Mouse (Mus musculus) right cerebral cortex, postnatal 10 days (tissue): ENCODE measurements around the gene Gm13283.
A peak's percentile ranks its signal among the peaks of the same experiment; 100 is the strongest.
"Not testable (repeated sequence)": the region's sequence is repeated elsewhere in the genome, so short reads cannot be mapped to it uniquely, and the experiment has no call there.

Source experiments
- DNase-seq, 2 experiments: peaks; one replicate each; pipeline ENCODE4 v3.0.0; 2021; ENCODE audit warnings: low spot score in 2 of 2

The Gm13283 gene

DNA sequence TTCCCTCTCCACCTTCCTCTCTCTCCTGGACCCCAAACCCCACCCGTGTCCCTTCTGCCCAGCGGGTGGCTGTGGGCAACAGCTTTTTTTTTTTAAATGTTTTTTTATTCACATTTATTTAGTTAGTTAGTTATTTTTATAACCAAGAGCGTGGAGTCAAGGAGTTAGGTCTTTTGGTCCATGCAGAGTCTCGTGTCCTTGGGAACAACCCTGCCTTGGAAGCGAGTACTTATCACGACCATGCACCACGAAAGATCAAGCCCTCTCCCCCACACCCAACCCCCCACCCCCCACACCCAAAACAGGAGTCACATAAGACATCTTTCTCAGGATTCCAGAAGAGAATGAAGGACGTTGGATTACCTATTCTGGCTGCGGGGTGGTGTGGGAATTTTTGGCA, 2.4 kb downstream of the Gm13283 start:
- peak; percentile 22 to 46 for DNase-seq

DNA sequence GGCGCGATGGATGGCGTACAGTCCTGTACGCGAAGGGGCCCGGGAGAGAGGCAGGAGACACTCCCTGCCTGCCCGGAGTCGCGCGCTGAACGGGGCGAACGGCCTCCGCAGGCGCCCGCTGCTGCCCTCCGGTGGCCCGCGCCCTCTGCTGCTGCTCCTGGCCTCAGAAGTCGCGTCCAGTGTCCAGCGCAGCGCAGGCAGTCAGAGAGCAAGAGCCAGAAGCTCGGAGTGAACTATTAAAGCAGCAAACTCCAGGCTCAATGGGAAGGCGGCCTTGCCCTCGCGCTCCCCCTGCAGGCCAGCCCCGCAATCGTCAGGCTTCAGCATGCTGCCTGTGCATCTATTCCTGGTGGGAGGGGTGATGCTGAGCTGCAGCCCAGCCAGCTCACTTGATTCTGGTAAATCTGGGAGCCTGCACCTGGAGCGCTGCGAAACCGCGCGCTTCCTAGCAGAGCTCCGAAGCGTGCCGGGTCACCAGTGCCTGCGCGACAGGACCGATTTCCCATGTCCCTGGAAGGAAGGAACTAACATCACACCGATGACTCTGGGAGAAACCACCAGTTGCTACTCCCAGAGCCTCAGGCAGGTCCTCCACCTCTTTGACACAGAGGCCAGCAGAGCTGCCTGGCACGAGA, 3.6 kb downstream of the Gm13283 start:
- DNase-seq = peak; percentile 41 to 43

DNA sequence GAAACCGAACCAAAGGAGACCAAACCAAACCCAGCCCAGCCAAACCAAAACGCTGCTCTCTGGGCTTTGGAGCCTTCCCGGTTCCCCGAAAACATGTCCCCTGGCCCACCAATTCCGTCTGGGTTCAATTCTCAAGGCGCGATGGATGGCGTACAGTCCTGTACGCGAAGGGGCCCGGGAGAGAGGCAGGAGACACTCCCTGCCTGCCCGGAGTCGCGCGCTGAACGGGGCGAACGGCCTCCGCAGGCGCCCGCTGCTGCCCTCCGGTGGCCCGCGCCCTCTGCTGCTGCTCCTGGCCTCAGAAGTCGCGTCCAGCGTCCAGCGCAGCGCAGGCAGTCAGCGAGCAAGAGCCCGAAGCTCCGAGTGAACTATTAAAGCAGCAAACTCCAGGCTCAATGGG, 13.6 kb downstream of the Gm13283 start, which contains the start of gene Gm13290:
Gm13290 (plus strand) TSS at position 301 of the 400 bp plus-strand sequence.
- DNase-seq = not testable (repeated sequence)

DNA sequence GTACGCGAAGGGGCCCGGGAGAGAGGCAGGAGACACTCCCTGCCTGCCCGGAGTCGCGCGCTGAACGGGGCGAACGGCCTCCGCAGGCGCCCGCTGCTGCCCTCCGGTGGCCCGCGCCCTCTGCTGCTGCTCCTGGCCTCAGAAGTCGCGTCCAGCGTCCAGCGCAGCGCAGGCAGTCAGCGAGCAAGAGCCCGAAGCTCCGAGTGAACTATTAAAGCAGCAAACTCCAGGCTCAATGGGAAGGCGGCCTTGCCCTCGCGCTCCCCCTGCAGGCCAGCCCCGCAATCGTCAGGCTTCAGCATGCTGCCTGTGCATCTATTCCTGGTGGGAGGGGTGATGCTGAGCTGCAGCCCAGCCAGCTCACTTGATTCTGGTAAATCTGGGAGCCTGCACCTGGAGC, 16.7 kb downstream of the Gm13283 start, which contains the start of gene Gm13289:
Gm13289 (plus strand) TSS at position 301 of the 400 bp plus-strand sequence.
- DNase-seq = not testable (repeated sequence)

DNA sequence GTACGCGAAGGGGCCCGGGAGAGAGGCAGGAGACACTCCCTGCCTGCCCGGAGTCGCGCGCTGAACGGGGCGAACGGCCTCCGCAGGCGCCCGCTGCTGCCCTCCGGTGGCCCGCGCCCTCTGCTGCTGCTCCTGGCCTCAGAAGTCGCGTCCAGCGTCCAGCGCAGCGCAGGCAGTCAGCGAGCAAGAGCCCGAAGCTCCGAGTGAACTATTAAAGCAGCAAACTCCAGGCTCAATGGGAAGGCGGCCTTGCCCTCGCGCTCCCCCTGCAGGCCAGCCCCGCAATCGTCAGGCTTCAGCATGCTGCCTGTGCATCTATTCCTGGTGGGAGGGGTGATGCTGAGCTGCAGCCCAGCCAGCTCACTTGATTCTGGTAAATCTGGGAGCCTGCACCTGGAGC, 19.6 kb downstream of the Gm13283 start, which contains the start of gene Gm13272:
Gm13272 (plus strand) TSS at position 301 of the 400 bp plus-strand sequence.
- DNase-seq = not testable (repeated sequence)

DNA sequence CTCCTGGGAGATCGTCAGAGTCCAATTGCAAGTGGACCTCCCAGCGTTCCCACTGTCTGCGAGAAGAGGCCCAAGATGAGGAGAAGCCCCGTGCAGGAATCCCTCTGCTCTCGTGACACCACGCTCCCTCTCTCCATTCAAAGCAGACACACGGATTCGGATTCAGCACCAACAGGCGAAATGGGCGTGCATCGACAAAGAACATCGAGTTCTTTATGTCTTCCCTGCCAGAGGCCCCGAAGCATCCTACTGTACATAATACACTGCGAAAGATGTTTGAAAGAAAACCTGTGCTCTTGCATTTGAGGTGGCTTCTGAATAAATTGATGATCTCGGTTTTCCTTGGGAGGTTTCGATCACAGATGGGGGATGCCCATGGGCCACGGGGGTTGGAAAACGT, 20.4 kb downstream of the Gm13283 start:
- DNase-seq = peak in 1 of 2 experiments; percentile 29

DNA sequence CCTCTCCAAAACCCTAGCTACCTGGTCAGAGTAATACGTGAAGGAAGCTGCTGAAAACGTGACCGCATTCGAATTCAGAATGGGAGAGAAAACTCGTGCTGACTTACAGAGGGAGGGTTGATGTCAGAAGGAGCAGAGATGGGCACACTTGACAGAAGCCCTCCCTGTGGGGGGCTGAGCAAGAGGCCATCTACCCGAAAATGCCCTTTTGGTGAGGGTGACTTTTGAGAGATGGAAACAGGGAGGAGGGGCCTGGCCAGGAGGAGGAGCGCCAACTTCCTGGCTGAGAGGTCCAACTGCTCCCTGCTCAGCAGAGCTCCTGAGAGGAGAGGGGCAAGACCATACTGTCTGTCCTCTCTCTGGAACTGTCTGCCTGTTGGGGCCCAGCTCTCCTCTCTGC, 21.9 kb downstream of the Gm13283 start, which contains the start of gene Ifnz:
Ifnz (plus strand) TSS at position 301 of the 400 bp plus-strand sequence.
- not testable (repeated sequence) for DNase-seq

DNA sequence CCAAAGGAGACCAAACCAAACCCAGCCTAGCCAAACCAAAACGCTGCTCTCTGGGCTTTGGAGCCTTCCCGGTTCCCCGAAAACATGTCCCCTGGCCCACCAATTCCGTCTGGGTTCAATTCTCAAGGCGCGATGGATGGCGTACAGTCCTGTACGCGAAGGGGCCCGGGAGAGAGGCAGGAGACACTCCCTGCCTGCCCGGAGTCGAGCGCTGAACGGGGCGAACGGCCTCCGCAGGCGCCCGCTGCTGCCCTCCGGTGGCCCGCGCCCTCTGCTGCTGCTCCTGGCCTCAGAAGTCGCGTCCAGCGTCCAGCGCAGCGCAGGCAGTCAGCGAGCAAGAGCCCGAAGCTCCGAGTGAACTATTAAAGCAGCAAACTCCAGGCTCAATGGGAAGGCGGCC, 22.4 kb downstream of the Gm13283 start:
- not testable (repeated sequence) for DNase-seq

DNA sequence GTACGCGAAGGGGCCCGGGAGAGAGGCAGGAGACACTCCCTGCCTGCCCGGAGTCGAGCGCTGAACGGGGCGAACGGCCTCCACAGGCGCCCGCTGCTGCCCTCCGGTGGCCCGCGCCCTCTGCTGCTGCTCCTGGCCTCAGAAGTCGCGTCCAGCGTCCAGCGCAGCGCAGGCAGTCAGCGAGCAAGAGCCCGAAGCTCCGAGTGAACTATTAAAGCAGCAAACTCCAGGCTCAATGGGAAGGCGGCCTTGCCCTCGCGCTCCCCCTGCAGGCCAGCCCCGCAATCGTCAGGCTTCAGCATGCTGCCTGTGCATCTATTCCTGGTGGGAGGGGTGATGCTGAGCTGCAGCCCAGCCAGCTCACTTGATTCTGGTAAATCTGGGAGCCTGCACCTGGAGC, 25.5 kb downstream of the Gm13283 start, which contains the start of gene Gm13276:
Gm13276 (plus strand) TSS at position 301 of the 400 bp plus-strand sequence.
- DNase-seq = not testable (repeated sequence)

DNA sequence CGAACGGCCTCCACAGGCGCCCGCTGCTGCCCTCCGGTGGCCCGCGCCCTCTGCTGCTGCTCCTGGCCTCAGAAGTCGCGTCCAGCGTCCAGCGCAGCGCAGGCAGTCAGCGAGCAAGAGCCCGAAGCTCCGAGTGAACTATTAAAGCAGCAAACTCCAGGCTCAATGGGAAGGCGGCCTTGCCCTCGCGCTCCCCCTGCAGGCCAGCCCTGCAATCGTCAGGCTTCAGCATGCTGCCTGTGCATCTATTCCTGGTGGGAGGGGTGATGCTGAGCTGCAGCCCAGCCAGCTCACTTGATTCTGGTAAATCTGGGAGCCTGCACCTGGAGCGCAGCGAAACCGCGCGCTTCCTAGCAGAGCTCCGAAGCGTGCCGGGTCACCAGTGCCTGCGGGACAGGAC, 28.5 kb downstream of the Gm13283 start, which contains the start of gene Gm13277:
Gm13277 (plus strand) TSS at position 231 of the 400 bp plus-strand sequence.
- peak; percentile 73 to 81 for DNase-seq

DNA sequence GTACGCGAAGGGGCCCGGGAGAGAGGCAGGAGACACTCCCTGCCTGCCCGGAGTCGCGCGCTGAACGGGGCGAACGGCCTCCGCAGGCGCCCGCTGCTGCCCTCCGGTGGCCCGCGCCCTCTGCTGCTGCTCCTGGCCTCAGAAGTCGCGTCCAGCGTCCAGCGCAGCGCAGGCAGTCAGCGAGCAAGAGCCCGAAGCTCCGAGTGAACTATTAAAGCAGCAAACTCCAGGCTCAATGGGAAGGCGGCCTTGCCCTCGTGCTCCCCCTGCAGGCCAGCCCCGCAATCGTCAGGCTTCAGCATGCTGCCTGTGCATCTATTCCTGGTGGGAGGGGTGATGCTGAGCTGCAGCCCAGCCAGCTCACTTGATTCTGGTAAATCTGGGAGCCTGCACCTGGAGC, 31.3 kb downstream of the Gm13283 start, which contains the start of gene Gm13278:
Gm13278 (plus strand) TSS at position 301 of the 400 bp plus-strand sequence.
- not testable (repeated sequence) for DNase-seq

DNA sequence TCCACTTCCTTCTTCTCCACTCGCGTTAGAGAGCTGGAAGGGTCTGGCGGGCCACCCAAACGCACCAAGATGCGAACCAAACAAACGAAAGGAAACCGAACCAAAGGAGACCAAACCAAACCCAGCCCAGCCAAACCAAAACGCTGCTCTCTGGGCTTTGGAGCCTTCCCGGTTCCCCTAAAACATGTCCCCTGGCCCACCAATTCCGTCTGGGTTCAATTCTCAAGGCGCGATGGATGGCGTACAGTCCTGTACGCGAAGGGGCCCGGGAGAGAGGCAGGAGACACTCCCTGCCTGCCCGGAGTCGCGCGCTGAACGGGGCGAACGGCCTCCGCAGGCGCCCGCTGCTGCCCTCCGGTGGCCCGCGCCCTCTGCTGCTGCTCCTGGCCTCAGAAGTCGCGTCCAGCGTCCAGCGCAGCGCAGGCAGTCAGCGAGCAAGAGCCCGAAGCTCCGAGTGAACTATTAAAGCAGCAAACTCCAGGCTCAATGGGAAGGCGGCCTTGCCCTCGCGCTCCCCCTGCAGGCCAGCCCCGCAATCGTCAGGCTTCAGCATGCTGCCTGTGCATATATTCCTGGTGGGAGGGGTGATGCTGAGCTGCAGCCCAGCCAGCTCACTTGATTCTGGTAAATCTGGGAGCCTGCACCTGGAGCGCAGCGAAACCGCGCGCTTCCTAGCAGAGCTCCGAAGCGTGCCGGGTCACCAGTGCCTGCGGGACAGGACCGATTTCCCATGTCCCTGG, 34.2 kb downstream of the Gm13283 start, which contains the start of gene Gm13275:
Gm13275 (plus strand) TSS at position 552 of the 740 bp plus-strand sequence.
- peak; percentile 56 to 59 for DNase-seq

DNA sequence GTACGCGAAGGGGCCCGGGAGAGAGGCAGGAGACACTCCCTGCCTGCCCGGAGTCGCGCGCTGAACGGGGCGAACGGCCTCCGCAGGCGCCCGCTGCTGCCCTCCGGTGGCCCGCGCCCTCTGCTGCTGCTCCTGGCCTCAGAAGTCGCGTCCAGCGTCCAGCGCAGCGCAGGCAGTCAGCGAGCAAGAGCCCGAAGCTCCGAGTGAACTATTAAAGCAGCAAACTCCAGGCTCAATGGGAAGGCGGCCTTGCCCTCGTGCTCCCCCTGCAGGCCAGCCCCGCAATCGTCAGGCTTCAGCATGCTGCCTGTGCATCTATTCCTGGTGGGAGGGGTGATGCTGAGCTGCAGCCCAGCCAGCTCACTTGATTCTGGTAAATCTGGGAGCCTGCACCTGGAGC, 37.2 kb downstream of the Gm13283 start, which contains the start of gene Gm13279:
Gm13279 (plus strand) TSS at position 301 of the 400 bp plus-strand sequence.
- not testable (repeated sequence) for DNase-seq

DNA sequence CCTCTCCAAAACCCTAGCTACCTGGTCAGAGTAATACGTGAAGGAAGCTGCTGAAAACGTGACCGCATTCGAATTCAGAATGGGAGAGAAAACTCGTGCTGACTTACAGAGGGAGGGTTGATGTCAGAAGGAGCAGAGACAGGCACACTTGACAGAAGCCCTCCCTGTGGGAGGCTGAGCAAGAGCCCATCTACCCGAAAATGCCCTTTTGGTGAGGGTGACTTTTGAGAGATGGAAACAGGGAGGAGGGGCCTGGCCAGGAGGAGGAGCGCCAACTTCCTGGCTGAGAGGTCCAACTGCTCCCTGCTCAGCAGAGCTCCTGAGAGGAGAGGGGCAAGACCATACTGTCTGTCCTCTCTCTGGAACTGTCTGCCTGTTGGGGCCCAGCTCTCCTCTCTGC, 39.4 kb downstream of the Gm13283 start, which contains the start of gene Gm13285:
Gm13285 (plus strand) TSS at position 301 of the 400 bp plus-strand sequence.
- not testable (repeated sequence) for DNase-seq

DNA sequence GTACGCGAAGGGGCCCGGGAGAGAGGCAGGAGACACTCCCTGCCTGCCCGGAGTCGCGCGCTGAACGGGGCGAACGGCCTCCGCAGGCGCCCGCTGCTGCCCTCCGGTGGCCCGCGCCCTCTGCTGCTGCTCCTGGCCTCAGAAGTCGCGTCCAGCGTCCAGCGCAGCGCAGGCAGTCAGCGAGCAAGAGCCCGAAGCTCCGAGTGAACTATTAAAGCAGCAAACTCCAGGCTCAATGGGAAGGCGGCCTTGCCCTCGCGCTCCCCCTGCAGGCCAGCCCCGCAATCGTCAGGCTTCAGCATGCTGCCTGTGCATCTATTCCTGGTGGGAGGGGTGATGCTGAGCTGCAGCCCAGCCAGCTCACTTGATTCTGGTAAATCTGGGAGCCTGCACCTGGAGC, 43.0 kb downstream of the Gm13283 start, which contains the start of gene Gm13287:
Gm13287 (plus strand) TSS at position 301 of the 400 bp plus-strand sequence.
- DNase-seq = not testable (repeated sequence)

DNA sequence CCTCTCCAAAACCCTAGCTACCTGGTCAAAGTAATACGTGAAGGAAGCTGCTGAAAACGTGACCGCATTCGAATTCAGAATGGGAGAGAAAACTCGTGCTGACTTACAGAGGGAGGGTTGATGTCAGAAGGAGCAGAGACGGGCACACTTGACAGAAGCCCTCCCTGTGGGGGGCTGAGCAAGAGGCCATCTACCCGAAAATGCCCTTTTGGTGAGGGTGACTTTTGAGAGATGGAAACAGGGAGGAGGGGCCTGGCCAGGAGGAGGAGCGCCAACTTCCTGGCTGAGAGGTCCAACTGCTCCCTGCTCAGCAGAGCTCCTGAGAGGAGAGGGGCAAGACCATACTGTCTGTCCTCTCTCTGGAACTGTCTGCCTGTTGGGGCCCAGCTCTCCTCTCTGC, 45.3 kb downstream of the Gm13283 start, which contains the start of gene Gm13288:
Gm13288 (plus strand) TSS at position 301 of the 400 bp plus-strand sequence.
- not testable (repeated sequence) for DNase-seq

DNA sequence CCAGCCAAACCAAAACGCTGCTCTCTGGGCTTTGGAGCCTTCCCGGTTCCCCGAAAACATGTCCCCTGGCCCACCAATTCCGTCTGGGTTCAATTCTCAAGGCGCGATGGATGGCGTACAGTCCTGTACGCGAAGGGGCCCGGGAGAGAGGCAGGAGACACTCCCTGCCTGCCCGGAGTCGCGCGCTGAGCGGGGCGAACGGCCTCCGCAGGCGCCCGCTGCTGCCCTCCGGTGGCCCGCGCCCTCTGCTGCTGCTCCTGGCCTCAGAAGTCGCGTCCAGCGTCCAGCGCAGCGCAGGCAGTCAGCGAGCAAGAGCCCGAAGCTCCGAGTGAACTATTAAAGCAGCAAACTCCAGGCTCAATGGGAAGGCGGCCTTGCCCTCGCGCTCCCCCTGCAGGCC, 45.8 kb downstream of the Gm13283 start:
- DNase-seq = not testable (repeated sequence)
